Mouse (Mus musculus) CH12.LX (cell line): ENCODE data around the gene Fabp3. TPM values are rescaled to one million over a fixed set of nuclear protein-coding genes. Genes with fewer than 3 reads are reported as not detected.
A peak's percentile ranks its signal among the peaks of the same experiment; 100 is the strongest.

Experiments
- DNase-seq: peaks from one replicate; pipeline ENCODE4 v3.0.0-alpha.2; 2013; ENCODE audit errors: extremely low read depth
- H3K27ac ChIP-seq: 2 replicates; pipeline ENCODE4 v1.5.1; 2012; ENCODE audit warnings: low read depth, mild to moderate bottlenecking, control low read depth, moderate library complexity; ENCODE audit not compliant: insufficient read depth
- H3K27me3 ChIP-seq: replicated peaks from 2 replicates; pipeline ENCODE3; 2012; ENCODE audit warnings: inconsistent platforms
- H3K36me3 ChIP-seq, 2 experiments: replicated peaks in 1 of 2; 2 replicates each; pipeline versions ENCODE3 to v1.6.1; 2012; ENCODE audit warnings: inconsistent platforms in 1 of 2, low read length in 1 of 2, mild to moderate bottlenecking in 1 of 2, mixed read lengths in 1 of 2, moderate library complexity in 1 of 2; ENCODE audit not compliant: control insufficient read depth in 1 of 2, insufficient read depth in 1 of 2
- H3K4me1 ChIP-seq, 2 experiments: 2 replicates each; pipeline ENCODE4 v1.6.1; 2012; ENCODE audit warnings: inconsistent platforms in 1 of 2, moderate library complexity in 1 of 2; ENCODE audit not compliant: insufficient read depth in 2 of 2, control insufficient read depth in 1 of 2
- H3K4me2 ChIP-seq: 2 replicates; pipeline ENCODE4 v1.6.1; 2012; ENCODE audit warnings: low read depth, mild to moderate bottlenecking, control low read depth; ENCODE audit not compliant: poor library complexity, insufficient read depth, severe bottlenecking
- H3K4me3 ChIP-seq, 3 experiments: fragments of 150-350 bp in 1 of 3; sonication (generic) in 1 of 3; replicated peaks in 1 of 3; 2 replicates each; pipeline versions ENCODE3 to v1.5.1; 2011 to 2012; ENCODE audit warnings: low read depth in 2 of 3, low read length in 2 of 3, mild to moderate bottlenecking in 2 of 3, moderate library complexity in 2 of 3, control low read depth in 1 of 3, improper control_type of control experiment in 1 of 3, inconsistent platforms in 1 of 3, mixed read lengths in 1 of 3; ENCODE audit not compliant: poor library complexity in 1 of 3
- H3K79me2 ChIP-seq: replicated peaks from 2 replicates; pipeline ENCODE4 v1.6.1; 2012; ENCODE audit warnings: mild to moderate bottlenecking, moderate library complexity; ENCODE audit not compliant: control insufficient read depth, poor library complexity, insufficient read depth, severe bottlenecking; ENCODE audit errors: extremely low read depth
- H3K9ac ChIP-seq: 2 replicates; pipeline ENCODE4 v1.6.1; 2012; ENCODE audit warnings: low read depth, mild to moderate bottlenecking, control low read depth, moderate library complexity; ENCODE audit not compliant: insufficient read depth
- H3K9me3 ChIP-seq: replicated peaks from 2 replicates; pipeline ENCODE3; 2012; ENCODE audit warnings: low read length, inconsistent platforms, mixed read lengths
- BHLHE40 ChIP-seq: IDR thresholded peaks from 2 replicates; pipeline ENCODE4 v1.6.1; 2011; ENCODE audit warnings: mild to moderate bottlenecking, low read depth, low read length, improper control_type of control experiment
- CTCF ChIP-seq, 2 experiments: IDR thresholded peaks in 1 of 2; conservative IDR thresholded peaks in 1 of 2; 2 replicates each; pipeline ENCODE4 v1.5.1; 2011 to 2012; ENCODE audit warnings: low read depth in 2 of 2, low read length in 2 of 2, improper control_type of control experiment in 1 of 2, inconsistent platforms in 1 of 2, mild to moderate bottlenecking in 1 of 2, moderate library complexity in 1 of 2
- ELF1 ChIP-seq: IDR thresholded peaks from 2 replicates; pipeline ENCODE4 v1.6.1; 2014; ENCODE audit warnings: low read depth, mild to moderate bottlenecking, inconsistent platforms, low read length, improper control_type of control experiment
- KAT2A ChIP-seq: IDR thresholded peaks from 2 replicates; pipeline ENCODE4 v1.6.1; 2012; ENCODE audit warnings: low read length, improper control_type of control experiment, inconsistent platforms; ENCODE audit not compliant: insufficient replicate concordance
- MEF2A ChIP-seq: IDR thresholded peaks from 2 replicates; pipeline ENCODE4 v1.6.1; 2014; ENCODE audit warnings: low read depth, mild to moderate bottlenecking, inconsistent platforms, low read length, improper control_type of control experiment, borderline replicate concordance
- NRF1 ChIP-seq: IDR thresholded peaks from 2 replicates; pipeline ENCODE4 v1.6.1; 2014; ENCODE audit warnings: low read depth, mild to moderate bottlenecking, inconsistent platforms, low read length, improper control_type of control experiment, moderate library complexity
- PAX5 ChIP-seq: IDR thresholded peaks from 2 replicates; pipeline ENCODE4 v1.6.1; 2012; ENCODE audit warnings: low read length, inconsistent platforms, mixed read lengths
- POLR2AphosphoS2 ChIP-seq: IDR thresholded peaks from 2 replicates; pipeline ENCODE4 v1.6.1; 2011; ENCODE audit warnings: low read depth, low read length, improper control_type of control experiment
- RAD21 ChIP-seq: IDR thresholded peaks from 2 replicates; pipeline ENCODE4 v1.6.1; 2011; ENCODE audit warnings: low read depth, mild to moderate bottlenecking, low read length, improper control_type of control experiment, moderate library complexity
- SIN3A ChIP-seq: IDR thresholded peaks from 2 replicates; pipeline ENCODE4 v1.6.1; 2012; ENCODE audit warnings: low read length, improper control_type of control experiment, inconsistent platforms
- UBTF ChIP-seq: IDR thresholded peaks from 2 replicates; pipeline ENCODE4 v1.6.1; 2012; ENCODE audit warnings: low read depth, mild to moderate bottlenecking, inconsistent platforms, low read length, improper control_type of control experiment, moderate library complexity
- ZC3H11A ChIP-seq: IDR thresholded peaks from 2 replicates; pipeline ENCODE4 v1.6.1; 2012; ENCODE audit warnings: low read depth, mild to moderate bottlenecking, inconsistent platforms, low read length, improper control_type of control experiment
- ZKSCAN1 ChIP-seq: IDR thresholded peaks from 2 replicates; pipeline ENCODE4 v1.6.1; 2012; ENCODE audit warnings: low read depth, inconsistent platforms, low read length, improper control_type of control experiment, borderline replicate concordance
- dilution Hi-C: fragments of 300-500 bp; cut with MboI; formaldehyde crosslinking; loops from 2 replicates; pipeline ENCODE4 v1.14.3; 2020; ENCODE audit warnings: low sequenced_read_pairs; ENCODE audit not compliant: extremely low pct_unique_long_range_greater_than_20kb, extremely low pct_ligation_motif_present
- in situ Hi-C: fragments of 300-500 bp; cut with MboI; formaldehyde crosslinking; loops from 3 replicates; pipeline ENCODE4 v1.14.3; 2019; ENCODE audit warnings: low sequenced_read_pairs, low pct_ligation_motif_present, low pct_unique_long_range_greater_than_20kb, mixed read lengths
- polyA plus RNA-seq: library from polyadenylated mRNA; unstranded; fragments of >175 nt; gene quantifications from 2 replicates; pipeline ENCODE4 v1.2.1, GENCODE M21; 2012; ENCODE audit warnings: low read depth; ENCODE audit not compliant: insufficient read length
- total RNA-seq, 2 experiments: library from RNA; depleted of rRNA; stranded (reverse); fragments of 300-350 nt in 1 of 2; fragments of >200 nt in 1 of 2; gene quantifications; 2 replicates each; pipeline ENCODE4 v1.2.3; 2012 to 2014

Fabp3 gene
- total and polyA plus RNA-seq, 3 experiments: not detected

- Histone ChIP-seq H3K36me3 (no peaks in the 10 kb centered on the region), H3K4me1 (peaks cover 0 to 19% of the 10 kb centered on the region in 2 experiments; a peak in 2 of 4 replicates), H3K9ac (no peak overlapping the region), H3K27me3 (peaks cover 17% of the 10 kb centered on the region), H3K79me2 (no peaks in the 10 kb centered on the region), H3K4me2 (no peak overlapping the region), H3K27ac (no peak overlapping the region), H3K9me3 (no peaks in the 10 kb centered on the region), H3K4me3 (no peak overlapping the region)
- DNase-seq: peak; percentile 17
- TF ChIP-seq UBTF (no peak), MEF2A (no peak), ELF1 (no peak), POLR2AphosphoS2 (no peak), ZC3H11A (no peak), BHLHE40 (no peak), KAT2A (no peak), RAD21 (no peak)
- dilution Hi-C loops (no loop called here), in situ Hi-C loops (no loop called here)
Observed at GRCm38 (mm10) chr4:130304746-130305145, 3.6 kb upstream of the Fabp3 start.

- no peak overlapping the region for H3K27ac ChIP-seq
- TF ChIP-seq ZKSCAN1: no peak
- TF ChIP-seq NRF1: no peak
- no peak for TF ChIP-seq CTCF (conservative IDR thresholded peaks at IDR 0.05 in 1 of 2, IDR thresholded peaks at IDR 0.05 in 1 of 2; ENCODE audit: low read depth in 2 of 2, low read length in 2 of 2)
- TF ChIP-seq ZC3H11A: no peak
- no peak for TF ChIP-seq PAX5
- no peak for TF ChIP-seq SIN3A
- no peaks in the 10 kb centered on the region for H3K79me2 ChIP-seq
- in situ Hi-C loops (no loop called here), dilution Hi-C loops (no loop called here)
- H3K9me3 ChIP-seq: no peaks in the 10 kb centered on the region
- H3K9ac ChIP-seq: no peak overlapping the region
- H3K4me3 ChIP-seq: no peak overlapping the region
- H3K27me3 ChIP-seq: peaks cover 12% of the 10 kb centered on the region
- peaks cover 0 to 19% of the 10 kb centered on the region in 2 experiments; a peak in 2 of 4 replicates for H3K4me1 ChIP-seq
- H3K4me2 ChIP-seq: no peak overlapping the region
- DNase-seq: no peak
- peaks cover 0 to 2% of the 10 kb centered on the region in 2 experiments for H3K36me3 ChIP-seq
Observed at GRCm38 (mm10) chr4:130306796-130307630, 1.4 kb upstream of the Fabp3 start.
